Mouse (Mus musculus): ENCODE results near the gene Tcirg1. TPM values are rescaled to one million over a fixed set of nuclear protein-coding genes. Genes with fewer than 3 reads are reported as not detected.

Tcirg1 gene
- polyA plus RNA-seq, 1 experiment from 2014 or later, result 16.8 TPM

- Histone ChIP-seq H3K9me3 (no peaks in the 10 kb centered on the region), H3K4me1 (replicated peaks) (peaks cover 8% of the 10 kb centered on the region), H3K27ac (replicated peaks) (no peak overlapping the region), H3K27me3 (no peaks in the 10 kb centered on the region), H3K9ac (no peak overlapping the region), H3K4me3 (no peak overlapping the region), H3K36me3 (no peaks in the 10 kb centered on the region), H3K4me2 (no peak overlapping the region)
- ATAC-seq (ENCODE audit: low FRiP score, low read depth), result no peak
- WGBS, result 86% methylated on average over 5 of the region's 5 CpGs
Observed at GRCm38 (mm10) chr19:3847711-3848110, 59.2 kb downstream of the Tcirg1 start.

GRCm38 (mm10) chr19:3846676-3847604, 60.0 kb downstream of the Tcirg1 start:
- no peaks in the 10 kb centered on the region for H3K9me3 ChIP-seq
- 87% methylated on average over 10 of the region's 10 CpGs for WGBS
- no peak overlapping the region for H3K9ac ChIP-seq
- H3K4me3 ChIP-seq, result no peak overlapping the region
- no peak overlapping the region for H3K4me2 ChIP-seq
- ATAC-seq (ENCODE audit: low FRiP score, low read depth), result no peak
- no peak overlapping the region for H3K27ac ChIP-seq (replicated peaks)
- H3K4me1 ChIP-seq (replicated peaks), result peaks cover 8% of the 10 kb centered on the region
- H3K27me3 ChIP-seq, result no peaks in the 10 kb centered on the region
- no peaks in the 10 kb centered on the region for H3K36me3 ChIP-seq

Other genes with a start within 250 kb of the Tcirg1 start
- 1.4 TPM in 2 replicates for gene Lrp5, start 220.6 kb downstream of the Tcirg1 start, polyA plus RNA-seq (2015; fragmentation: Nextera tagmentation; extraction: Ambion mirVana)
- 39.3 and 41.4 TPM in 2 replicates for gene 1810055G02Rik, start 198.8 kb downstream of the Tcirg1 start, polyA plus RNA-seq (2015; fragmentation: Nextera tagmentation; extraction: Ambion mirVana)
- gene Kmt5b, start 139.7 kb downstream of the Tcirg1 start, polyA plus RNA-seq (2015; fragmentation: Nextera tagmentation; extraction: Ambion mirVana), result 44.9 and 49.3 TPM in 2 replicates
- gene Chka, start 55.4 kb downstream of the Tcirg1 start, polyA plus RNA-seq (2015; fragmentation: Nextera tagmentation; extraction: Ambion mirVana), result 64.6 and 66.6 TPM in 2 replicates
- gene Ndufs8, start 5.6 kb upstream of the Tcirg1 start, polyA plus RNA-seq (2015; fragmentation: Nextera tagmentation; extraction: Ambion mirVana), result 280 and 290 TPM in 2 replicates
- 2.7 and 3.0 TPM in 2 replicates for gene Aldh3b1, start 22.7 kb upstream of the Tcirg1 start, polyA plus RNA-seq (2015; fragmentation: Nextera tagmentation; extraction: Ambion mirVana)
- 11.9 and 14.0 TPM in 2 replicates for gene Unc93b1, start 28.1 kb upstream of the Tcirg1 start, polyA plus RNA-seq (2015; fragmentation: Nextera tagmentation; extraction: Ambion mirVana)
- not detected in 2 replicates for gene Aldh3b3, start 51.5 kb upstream of the Tcirg1 start, polyA plus RNA-seq (2015; fragmentation: Nextera tagmentation; extraction: Ambion mirVana)
- 0.18 and 0.27 TPM in 2 replicates for gene Aldh3b2, start 65.2 kb upstream of the Tcirg1 start, polyA plus RNA-seq (2015; fragmentation: Nextera tagmentation; extraction: Ambion mirVana)
- 2.5 and 3.0 TPM in 2 replicates for gene Acy3, start 79.4 kb upstream of the Tcirg1 start, polyA plus RNA-seq (2015; fragmentation: Nextera tagmentation; extraction: Ambion mirVana)
- 0.31 and 0.40 TPM in 2 replicates for gene Tbx10, start 85.6 kb upstream of the Tcirg1 start, polyA plus RNA-seq (2015; fragmentation: Nextera tagmentation; extraction: Ambion mirVana)
- 25.8 and 26.5 TPM in 2 replicates for gene Nudt8, start 93.4 kb upstream of the Tcirg1 start, polyA plus RNA-seq (2015; fragmentation: Nextera tagmentation; extraction: Ambion mirVana)
- 5.1 and 5.5 TPM in 2 replicates for gene Gm49405, start 93.5 kb upstream of the Tcirg1 start, polyA plus RNA-seq (2015; fragmentation: Nextera tagmentation; extraction: Ambion mirVana)
- 5.9 and 6.4 TPM in 2 replicates for gene Doc2g, start 96.2 kb upstream of the Tcirg1 start, polyA plus RNA-seq (2015; fragmentation: Nextera tagmentation; extraction: Ambion mirVana)
- gene Ndufv1, start 105.7 kb upstream of the Tcirg1 start, polyA plus RNA-seq (2015; fragmentation: Nextera tagmentation; extraction: Ambion mirVana), result 244 and 247 TPM in 2 replicates
- gene Gstp1, start 130.9 kb upstream of the Tcirg1 start, polyA plus RNA-seq (2015; fragmentation: Nextera tagmentation; extraction: Ambion mirVana), result 534 and 573 TPM in 2 replicates
- gene Gstp2, start 138.9 kb upstream of the Tcirg1 start, polyA plus RNA-seq (2015; fragmentation: Nextera tagmentation; extraction: Ambion mirVana), result 0.60 and 2.2 TPM in 2 replicates
- not detected in 2 replicates for gene Gstp3, start 152.4 kb upstream of the Tcirg1 start, polyA plus RNA-seq (2015; fragmentation: Nextera tagmentation; extraction: Ambion mirVana)
- gene Cabp2, start 174.4 kb upstream of the Tcirg1 start, polyA plus RNA-seq (2015; fragmentation: Nextera tagmentation; extraction: Ambion mirVana), result not detected in 2 replicates
- 82.5 and 92.5 TPM in 2 replicates for gene Cdk2ap2, start 190.0 kb upstream of the Tcirg1 start, polyA plus RNA-seq (2015; fragmentation: Nextera tagmentation; extraction: Ambion mirVana)
- gene Pitpnm1, start 192.9 kb upstream of the Tcirg1 start, polyA plus RNA-seq (2015; fragmentation: Nextera tagmentation; extraction: Ambion mirVana), result 74.3 and 81.1 TPM in 2 replicates
- gene Aip, start 218.7 kb upstream of the Tcirg1 start, polyA plus RNA-seq (2015; fragmentation: Nextera tagmentation; extraction: Ambion mirVana), result 102 and 104 TPM in 2 replicates
- 0.04 and 0.05 TPM in 2 replicates for gene Gpr152, start 232.7 kb upstream of the Tcirg1 start, polyA plus RNA-seq (2015; fragmentation: Nextera tagmentation; extraction: Ambion mirVana)
- 0.21 and 0.26 TPM in 2 replicates for gene Cabp4, start 236.9 kb upstream of the Tcirg1 start, polyA plus RNA-seq (2015; fragmentation: Nextera tagmentation; extraction: Ambion mirVana)
- 119 and 121 TPM in 2 replicates for gene Coro1b, start 241.5 kb upstream of the Tcirg1 start, polyA plus RNA-seq (2015; fragmentation: Nextera tagmentation; extraction: Ambion mirVana)
- 0.26 and 0.83 TPM in 2 replicates for gene Ptprcap, start 246.5 kb upstream of the Tcirg1 start, polyA plus RNA-seq (2015; fragmentation: Nextera tagmentation; extraction: Ambion mirVana)

Data from hindbrain, embryonic 15.5 days (tissue).